Mouse (Mus musculus) testis, adult 2 months (tissue): ENCODE measurements around the gene Slc22a2.

ENCODE experiments used
- CTCF ChIP-seq: fragments of 200-500 bp; IDR thresholded peaks from 2 replicates; pipeline ENCODE4 v1.5.1; 2012; ENCODE audit warnings: low read depth, mild to moderate bottlenecking, inconsistent platforms, low read length, moderate library complexity; ENCODE audit not compliant: control insufficient read depth, insufficient read depth, insufficient replicate concordance
- POLR2A ChIP-seq: fragments of 200-500 bp; IDR thresholded peaks from 2 replicates; pipeline ENCODE4 v1.6.1; 2012; ENCODE audit warnings: low read depth, mild to moderate bottlenecking, inconsistent platforms, low read length, moderate library complexity; ENCODE audit not compliant: control insufficient read depth

DNA sequence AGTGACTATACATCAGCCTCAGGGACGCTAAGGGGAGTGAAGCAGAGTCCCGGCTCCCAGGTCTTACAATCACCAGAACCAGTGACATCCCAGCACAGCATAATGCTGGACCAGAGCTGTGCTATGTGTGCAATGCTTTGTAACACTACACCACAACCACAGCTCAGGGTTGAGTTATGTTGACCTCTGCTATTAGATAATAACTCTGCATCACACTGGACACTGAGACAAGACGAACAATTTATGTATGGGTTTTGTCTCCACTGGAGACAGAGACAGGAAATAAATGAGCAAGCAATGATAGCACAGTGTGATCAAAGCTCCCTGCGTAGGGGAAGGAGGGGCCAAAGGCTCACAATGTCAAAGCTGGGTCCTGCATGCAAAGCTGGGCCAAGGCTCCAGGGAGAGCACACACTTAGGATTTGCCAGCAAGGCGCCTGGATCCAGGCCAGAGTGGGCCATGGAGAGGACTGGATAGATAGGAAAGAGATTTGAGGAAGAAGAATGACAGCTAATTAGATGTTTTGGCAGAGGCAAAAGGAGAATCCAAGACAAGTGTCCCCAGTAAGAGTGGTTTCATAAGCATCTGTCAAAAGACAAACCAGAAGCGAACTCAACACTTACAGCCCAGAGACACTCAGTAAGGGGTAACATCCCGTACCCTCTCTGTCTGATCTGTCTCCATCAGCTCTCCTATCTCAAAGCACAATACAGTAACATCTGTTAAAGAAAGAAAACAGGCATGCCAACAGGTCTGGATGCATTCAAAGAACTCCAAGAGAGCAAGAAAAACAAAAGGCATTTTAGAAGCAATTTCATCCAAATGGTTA is 48.1 kb downstream of the Slc22a2 start:
- TF ChIP-seq CTCF (no peak), POLR2A (no peak)
